Mouse (Mus musculus): ENCODE data around the gene Olfr1193. TPM values are rescaled to one million over a fixed set of nuclear protein-coding genes. Genes with fewer than 3 reads are reported as not detected.

The Olfr1193 gene
- total RNA-seq (2023), result not detected

GRCm38 (mm10) chr2:88675328-88675727 lies at the start of gene Olfr1193:
TSS of gene Olfr1193 (plus strand) at chr2:88675628.

GRCm38 (mm10) chr2:88640242-88640641 lies 35.2 kb upstream of the Olfr1193 start, which contains the start of gene Olfr1191-ps1:
TSS of gene Olfr1191-ps1 (plus strand) at chr2:88640542.

GRCm38 (mm10) chr2:88648209-88648608 lies 27.2 kb upstream of the Olfr1193 start, which contains the start of gene Olfr1192-ps1:
TSS of gene Olfr1192-ps1 (plus strand) at chr2:88648509.

GRCm38 (mm10) chr2:88689087-88689486 lies 13.7 kb downstream of the Olfr1193 start, which contains the start of gene Olfr1195:
TSS of gene Olfr1195 (minus strand) at chr2:88689187.

GRCm38 (mm10) chr2:88704497-88704896 lies 29.1 kb downstream of the Olfr1193 start, which contains the start of gene Olfr1196:
TSS of gene Olfr1196 (minus strand) at chr2:88704597.

Other genes with a start within 250 kb of the Olfr1193 start
- not detected for gene Olfr1181, start 249.5 kb upstream of the Olfr1193 start, total RNA-seq (2023)
- gene Gm13757, start 226.5 kb upstream of the Olfr1193 start, total RNA-seq (2023), result not detected
- gene Olfr1183, start 220.8 kb upstream of the Olfr1193 start, total RNA-seq (2023), result not detected
- not detected for gene Olfr1184, start 192.0 kb upstream of the Olfr1193 start, total RNA-seq (2023)
- not detected for gene Olfr1185-ps1, start 182.3 kb upstream of the Olfr1193 start, total RNA-seq (2023)
- not detected for gene Olfr1186, start 157.1 kb upstream of the Olfr1193 start, total RNA-seq (2023)
- gene Olfr1188, start 118.7 kb upstream of the Olfr1193 start, total RNA-seq (2023), result not detected
- gene Olfr1189, start 89.2 kb upstream of the Olfr1193 start, total RNA-seq (2023), result not detected
- not detected for gene Olfr1191-ps1, start 35.1 kb upstream of the Olfr1193 start, total RNA-seq (2023)
- not detected for gene Olfr1192-ps1, start 27.1 kb upstream of the Olfr1193 start, total RNA-seq (2023)
- not detected for gene Olfr1195, start 13.6 kb downstream of the Olfr1193 start, total RNA-seq (2023)
- not detected for gene Olfr1196, start 29.0 kb downstream of the Olfr1193 start, total RNA-seq (2023)
- not detected for gene Olfr1197, start 56.7 kb downstream of the Olfr1193 start, total RNA-seq (2023)
- not detected for gene Olfr1198, start 75.7 kb downstream of the Olfr1193 start, total RNA-seq (2023)
- not detected for gene Olfr1199, start 84.8 kb downstream of the Olfr1193 start, total RNA-seq (2023)
- not detected for gene Olfr1200, start 94.9 kb downstream of the Olfr1193 start, total RNA-seq (2023)
- not detected for gene Olfr1201, start 117.4 kb downstream of the Olfr1193 start, total RNA-seq (2023)
- not detected for gene Olfr1202, start 138.9 kb downstream of the Olfr1193 start, total RNA-seq (2023)
- gene Olfr1205, start 154.1 kb downstream of the Olfr1193 start, total RNA-seq (2023), result not detected
- gene Olfr1204, start 173.7 kb downstream of the Olfr1193 start, total RNA-seq (2023), result not detected
- gene Olfr1206, start 187.6 kb downstream of the Olfr1193 start, total RNA-seq (2023), result not detected
- gene Olfr1208, start 226.7 kb downstream of the Olfr1193 start, total RNA-seq (2023), result not detected
- gene Olfr1209, start 239.5 kb downstream of the Olfr1193 start, total RNA-seq (2023), result not detected